Mouse (Mus musculus) erythroblast, embryonic 14.5 days (primary cell): ENCODE data around the gene Cxcl14. TPM values are rescaled to one million over a fixed set of nuclear protein-coding genes. Genes with fewer than 3 reads are reported as not detected.

Experiments used
- H3K27me3 ChIP-seq: 2 replicates; pipeline ENCODE4 v1.6.1; 2012; ENCODE audit warnings: inconsistent platforms; ENCODE audit not compliant: control insufficient read depth
- H3K36me3 ChIP-seq: 2 replicates; pipeline ENCODE4 v1.6.1; 2012; ENCODE audit warnings: mild to moderate bottlenecking, inconsistent platforms; ENCODE audit not compliant: control insufficient read depth
- H3K4me1 ChIP-seq: 2 replicates; pipeline ENCODE4 v1.6.1; 2012; ENCODE audit warnings: inconsistent platforms; ENCODE audit not compliant: control insufficient read depth
- H3K4me3 ChIP-seq: replicated peaks from 2 replicates; pipeline ENCODE3; 2012; ENCODE audit warnings: moderate library complexity, mild to moderate bottlenecking, inconsistent platforms
- H3K9me3 ChIP-seq: 2 replicates; pipeline ENCODE4 v1.6.1; 2012; ENCODE audit warnings: low read length, inconsistent platforms, mixed read lengths; ENCODE audit not compliant: control insufficient read depth
- GATA1 ChIP-seq: IDR thresholded peaks from 2 replicates; pipeline ENCODE4 v1.6.1; 2012; ENCODE audit warnings: low read length, inconsistent platforms, mixed read lengths
- TAL1 ChIP-seq: IDR thresholded peaks from 3 replicates; pipeline ENCODE4 v1.6.1; 2012; ENCODE audit warnings: low read length, inconsistent platforms, mixed read lengths
- polyA plus RNA-seq: library from polyadenylated mRNA; stranded (reverse); fragments of >175 nt; gene quantifications from 2 replicates; pipeline ENCODE4 v1.2.3, GENCODE M21; 2012

Cxcl14 gene
- polyA plus RNA-seq, 1 experiment, result not detected

GRCm38 (mm10) chr13:56275171-56275570 is 21.2 kb downstream of the Cxcl14 start:
- H3K4me1 ChIP-seq, result no peaks in the 10 kb centered on the region
- H3K27me3 ChIP-seq, result no peaks in the 10 kb centered on the region
- no peak overlapping the region for H3K4me3 ChIP-seq
- H3K36me3 ChIP-seq, result no peaks in the 10 kb centered on the region
- no peaks in the 10 kb centered on the region for H3K9me3 ChIP-seq
- TF ChIP-seq TAL1, result no peak
- no peak for TF ChIP-seq GATA1

DNA sequence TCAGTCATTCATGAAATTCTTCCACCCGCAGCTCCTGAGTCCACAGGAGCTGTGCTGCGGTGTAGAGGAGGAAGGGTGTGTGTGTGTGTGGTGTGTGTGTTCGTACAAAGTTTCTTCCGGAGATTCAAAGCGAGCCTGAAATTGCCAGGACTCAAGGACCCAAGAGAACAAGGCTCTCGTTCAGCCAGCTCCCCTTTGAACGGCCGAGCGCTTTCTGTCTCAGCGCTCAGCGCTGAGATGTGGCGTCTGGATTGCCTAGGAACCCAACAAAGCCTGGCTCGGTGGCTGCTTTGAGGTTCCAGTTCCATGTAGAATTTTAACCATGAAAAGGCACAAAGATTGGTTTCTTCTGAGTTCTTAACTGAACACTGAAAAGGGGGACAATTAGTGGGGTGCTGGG is 26.2 kb downstream of the Cxcl14 start:
- H3K36me3 ChIP-seq, result no peaks in the 10 kb centered on the region
- TF ChIP-seq GATA1, result no peak
- no peak for TF ChIP-seq TAL1
- no peaks in the 10 kb centered on the region for H3K27me3 ChIP-seq
- H3K9me3 ChIP-seq, result peaks cover 4% of the 10 kb centered on the region
- no peaks in the 10 kb centered on the region for H3K4me1 ChIP-seq
- no peak overlapping the region for H3K4me3 ChIP-seq

GRCm38 (mm10) chr13:56267396-56267795 is 29.0 kb downstream of the Cxcl14 start:
- H3K4me1 ChIP-seq, result no peaks in the 10 kb centered on the region
- H3K4me3 ChIP-seq, result no peak overlapping the region
- no peaks in the 10 kb centered on the region for H3K36me3 ChIP-seq
- peaks cover 4% of the 10 kb centered on the region for H3K9me3 ChIP-seq
- TF ChIP-seq TAL1, result no peak
- TF ChIP-seq GATA1, result no peak
- peaks cover under 1% of the 10 kb centered on the region; the same call in 1 of the 2 replicates for H3K27me3 ChIP-seq

- peaks cover 10% of the 10 kb centered on the region for H3K27me3 ChIP-seq
- no peaks in the 10 kb centered on the region for H3K4me1 ChIP-seq
- no peaks in the 10 kb centered on the region for H3K36me3 ChIP-seq
- no peak overlapping the region for H3K4me3 ChIP-seq
- TF ChIP-seq TAL1, result no peak
- H3K9me3 ChIP-seq, result peaks cover 4% of the 10 kb centered on the region
Observed at GRCm38 (mm10) chr13:56266435-56266834, 29.9 kb downstream of the Cxcl14 start.

DNA sequence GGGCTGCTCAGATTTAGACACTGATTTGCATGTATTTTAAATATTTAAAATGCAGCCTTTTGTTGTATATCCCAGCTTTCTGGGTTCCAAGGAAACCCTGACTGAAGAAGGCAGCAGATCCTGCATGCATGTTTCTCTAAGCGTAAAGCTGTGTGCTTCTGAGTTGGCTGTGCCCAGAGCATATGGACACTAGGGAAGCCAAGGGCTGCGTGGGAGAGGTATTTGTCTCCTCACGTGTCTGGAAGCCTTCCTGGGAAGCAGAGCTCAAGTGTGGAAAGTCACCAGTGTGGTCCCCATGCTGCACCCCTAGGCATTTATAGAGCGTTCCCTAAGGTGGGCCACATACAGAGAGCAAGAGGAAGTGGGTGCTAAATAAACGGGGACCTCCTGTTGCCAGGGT is 30.7 kb downstream of the Cxcl14 start:
- TF ChIP-seq GATA1 (no peak), TAL1 (no peak)
- Histone ChIP-seq H3K9me3 (peaks cover 4% of the 10 kb centered on the region), H3K27me3 (peaks cover 16% of the 10 kb centered on the region), H3K36me3 (no peaks in the 10 kb centered on the region), H3K4me3 (no peak overlapping the region), H3K4me1 (no peaks in the 10 kb centered on the region)

- no peaks in the 10 kb centered on the region for H3K4me1 ChIP-seq
- peaks cover 4% of the 10 kb centered on the region for H3K9me3 ChIP-seq
- no peak overlapping the region for H3K4me3 ChIP-seq
- no peak for TF ChIP-seq GATA1
- no peak for TF ChIP-seq TAL1
- H3K36me3 ChIP-seq, result no peaks in the 10 kb centered on the region
- H3K27me3 ChIP-seq, result peaks cover 50% of the 10 kb centered on the region
Observed at GRCm38 (mm10) chr13:56262269-56262668, 34.1 kb downstream of the Cxcl14 start.

- no peaks in the 10 kb centered on the region for H3K9me3 ChIP-seq
- H3K27me3 ChIP-seq, result peaks cover 69% of the 10 kb centered on the region
- TF ChIP-seq TAL1, result no peak
- H3K4me3 ChIP-seq, result no peak overlapping the region
- no peaks in the 10 kb centered on the region for H3K4me1 ChIP-seq
- no peaks in the 10 kb centered on the region for H3K36me3 ChIP-seq
Observed at GRCm38 (mm10) chr13:56260344-56260780, 36.0 kb downstream of the Cxcl14 start.

GRCm38 (mm10) chr13:56259926-56260250 is 36.5 kb downstream of the Cxcl14 start:
- peaks cover 74% of the 10 kb centered on the region for H3K27me3 ChIP-seq
- H3K36me3 ChIP-seq, result no peaks in the 10 kb centered on the region
- TF ChIP-seq TAL1 (no peak), GATA1 (no peak)
- H3K9me3 ChIP-seq, result no peaks in the 10 kb centered on the region
- no peak overlapping the region for H3K4me3 ChIP-seq
- no peaks in the 10 kb centered on the region for H3K4me1 ChIP-seq

DNA sequence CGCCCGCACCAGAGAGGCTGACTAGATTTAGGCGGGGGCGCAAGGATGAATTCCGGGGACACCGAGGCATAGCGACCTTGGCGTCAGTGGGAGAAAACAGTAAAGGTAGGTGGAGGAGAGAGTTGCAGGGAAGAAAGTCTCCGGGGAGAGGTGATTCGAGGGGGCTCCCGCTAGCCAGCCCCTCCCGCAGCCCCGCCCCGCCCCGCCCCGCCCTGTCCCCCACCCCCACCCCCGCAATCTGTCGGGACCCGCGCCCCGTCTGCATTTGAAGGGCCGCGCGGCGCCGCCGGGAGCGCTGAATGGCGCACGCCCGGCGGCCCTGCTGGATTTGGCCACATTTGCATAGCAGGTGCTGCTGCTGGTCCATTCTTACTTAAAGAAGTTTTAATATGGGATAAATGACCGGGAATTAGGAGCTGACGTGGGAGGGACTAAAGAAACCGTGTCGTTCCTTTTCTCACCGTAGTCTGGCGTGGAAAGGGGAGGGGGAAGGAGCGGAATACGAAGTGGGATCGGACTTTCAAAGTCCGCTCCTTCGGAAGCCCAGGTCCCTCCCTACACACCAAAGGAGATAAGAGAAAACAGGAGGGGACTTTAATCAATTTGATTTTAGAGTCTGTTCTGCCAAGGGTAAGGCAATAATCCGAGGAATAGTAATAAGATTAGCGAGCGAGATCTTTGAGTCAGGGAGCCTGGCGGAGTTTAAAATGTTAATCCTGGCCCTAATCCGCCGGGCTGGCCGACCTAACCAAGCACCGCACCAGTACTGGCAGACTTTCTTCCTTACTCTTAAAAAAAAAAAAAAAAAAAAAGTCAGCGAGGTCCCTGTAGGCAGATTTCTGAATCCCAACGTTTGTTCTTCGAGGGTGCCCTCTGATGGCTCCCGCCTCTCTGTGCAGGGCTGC is 37.1 kb downstream of the Cxcl14 start:
- TF ChIP-seq TAL1, result no peak
- TF ChIP-seq GATA1, result no peak
- Histone ChIP-seq H3K4me1 (no peaks in the 10 kb centered on the region), H3K9me3 (no peaks in the 10 kb centered on the region), H3K4me3 (no peak overlapping the region), H3K36me3 (no peaks in the 10 kb centered on the region), H3K27me3 (peaks cover 79% of the 10 kb centered on the region)
